Mouse (Mus musculus): ENCODE data around the gene Gucy2d.

Gucy2d gene

DNA sequence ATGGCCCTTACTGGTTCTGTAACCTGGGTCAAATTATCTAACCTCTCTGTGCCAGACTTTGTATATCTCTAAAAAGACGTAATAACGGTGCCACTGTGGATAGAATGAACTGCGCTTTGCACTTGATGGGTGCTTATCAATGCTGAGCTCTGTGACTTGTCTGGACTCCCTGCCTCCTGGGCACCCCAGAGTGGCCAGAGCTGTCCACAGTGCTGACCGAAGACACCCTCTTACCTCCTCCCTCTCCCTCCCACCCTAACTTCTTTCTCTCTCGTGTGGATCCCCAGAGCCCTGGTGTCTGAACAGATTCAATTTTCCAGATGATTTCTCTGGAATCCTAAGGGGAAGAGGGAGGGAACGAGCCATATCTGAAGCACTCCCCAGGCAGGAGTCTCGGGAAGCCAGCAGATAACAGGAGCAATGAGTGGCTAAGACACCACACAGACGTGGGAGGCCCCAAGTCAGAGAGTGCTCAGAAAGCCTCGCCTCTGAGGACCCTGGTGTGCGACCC lies at the start of gene Gucy2d:
TSS of gene Gucy2d (plus strand) at position 461 of the 511 bp plus-strand sequence.
- no peak for DNase-seq (ENCODE audit: low read depth, low spot score)

DNA sequence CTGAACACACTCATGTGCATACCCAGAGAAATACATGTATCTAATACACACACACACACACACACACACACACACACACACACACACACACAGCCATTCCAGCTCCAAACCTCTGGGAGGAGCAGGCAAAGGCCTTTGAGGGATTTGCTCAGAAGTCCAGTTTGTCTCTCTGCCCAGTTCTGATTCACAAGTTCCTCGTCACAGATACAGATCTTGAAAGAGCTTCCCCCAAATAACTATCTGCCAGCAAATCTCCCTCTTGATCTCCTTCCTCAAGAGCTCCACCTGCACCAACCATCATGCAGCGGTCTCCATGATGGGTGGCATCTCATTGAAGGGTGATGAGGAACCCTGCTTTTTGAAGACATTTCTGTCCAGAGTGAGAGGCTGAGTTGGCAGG lies 49.7 kb upstream of the Gucy2d start:
- DNase-seq (ENCODE audit: low read depth, low spot score) = no peak

DNA sequence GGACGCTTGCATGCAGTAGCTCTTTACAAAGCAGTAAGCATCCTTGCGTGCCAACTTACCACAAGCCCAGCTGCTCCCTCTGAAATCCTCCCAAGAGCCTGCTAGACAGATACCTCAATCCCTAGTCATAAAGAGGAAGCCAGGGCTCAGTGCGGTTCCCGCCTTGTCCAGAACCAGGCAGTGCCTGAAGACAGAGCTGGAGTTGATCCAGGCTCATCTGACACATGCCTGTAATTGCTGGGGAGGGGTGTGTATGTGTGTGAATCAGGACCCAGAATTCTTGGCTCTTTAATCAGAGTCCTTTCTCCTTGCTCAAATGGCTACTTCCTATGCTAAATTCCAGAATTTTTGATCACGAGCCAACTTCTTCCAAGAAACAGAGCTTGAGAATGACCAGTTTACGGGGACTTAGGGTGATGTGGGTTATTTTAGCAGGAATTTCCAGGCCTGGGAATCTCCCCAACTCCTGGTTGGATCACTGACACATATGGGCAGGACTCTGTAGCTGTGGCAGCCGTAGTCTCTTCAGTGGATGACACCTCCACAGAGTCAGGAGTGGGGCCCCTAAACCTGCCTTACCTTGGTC lies 48.8 kb upstream of the Gucy2d start:
- no peak for DNase-seq (ENCODE audit: low read depth, low spot score)

- no peak for DNase-seq (ENCODE audit: low read depth, low spot score)
These were observed 47.6 kb upstream of the Gucy2d start for GRCm38 (mm10) chr7:98392466-98393201.

GRCm38 (mm10) chr7:98402582-98403574 lies 37.3 kb upstream of the Gucy2d start:
- DNase-seq (ENCODE audit: low read depth, low spot score) = no peak

GRCm38 (mm10) chr7:98403996-98404395 lies 36.2 kb upstream of the Gucy2d start:
- no peak for DNase-seq (ENCODE audit: low read depth, low spot score)

DNA sequence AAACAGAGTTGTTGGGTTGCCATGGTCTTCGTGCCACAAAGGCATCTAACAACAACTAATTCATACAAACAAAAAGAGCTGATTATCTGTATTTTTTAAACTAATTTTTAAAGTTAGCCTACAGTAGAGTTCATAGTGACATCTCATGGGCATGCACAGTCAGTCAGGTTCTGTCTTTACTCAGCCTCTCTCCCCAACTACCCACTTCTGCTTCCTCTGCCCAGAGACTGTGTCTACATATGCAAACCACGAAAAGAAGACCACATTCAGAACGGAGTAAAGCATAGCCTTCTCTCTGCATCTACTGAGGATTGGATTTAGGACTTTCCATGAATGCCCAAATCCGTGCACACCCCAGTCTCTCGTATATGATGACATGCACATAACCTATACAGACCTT lies 32.6 kb upstream of the Gucy2d start:
- DNase-seq (ENCODE audit: low read depth, low spot score) = no peak

- no peak for DNase-seq (ENCODE audit: low read depth, low spot score)
These were observed 27.1 kb upstream of the Gucy2d start for GRCm38 (mm10) chr7:98413115-98413514.

DNA sequence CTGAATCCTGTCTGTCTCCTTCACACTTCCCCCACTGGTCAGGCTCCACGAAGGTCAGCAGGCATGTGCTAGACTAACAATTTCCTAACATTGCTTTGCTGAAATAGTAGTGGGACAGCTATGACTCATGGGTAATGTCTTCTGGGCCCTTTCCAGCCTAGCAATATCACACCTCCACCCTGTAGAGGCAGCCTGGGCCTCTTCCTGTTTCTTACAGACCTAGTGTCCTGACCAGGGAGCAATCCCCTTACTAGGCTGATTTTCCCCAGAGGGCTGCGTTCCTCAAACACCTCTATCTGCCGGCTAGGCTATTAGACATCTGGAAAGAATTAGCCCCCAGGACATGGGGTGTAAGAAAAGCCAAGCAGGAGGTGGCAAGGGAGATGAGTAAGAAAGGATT lies 24.7 kb upstream of the Gucy2d start:
- DNase-seq (ENCODE audit: low read depth, low spot score) = no peak

DNA sequence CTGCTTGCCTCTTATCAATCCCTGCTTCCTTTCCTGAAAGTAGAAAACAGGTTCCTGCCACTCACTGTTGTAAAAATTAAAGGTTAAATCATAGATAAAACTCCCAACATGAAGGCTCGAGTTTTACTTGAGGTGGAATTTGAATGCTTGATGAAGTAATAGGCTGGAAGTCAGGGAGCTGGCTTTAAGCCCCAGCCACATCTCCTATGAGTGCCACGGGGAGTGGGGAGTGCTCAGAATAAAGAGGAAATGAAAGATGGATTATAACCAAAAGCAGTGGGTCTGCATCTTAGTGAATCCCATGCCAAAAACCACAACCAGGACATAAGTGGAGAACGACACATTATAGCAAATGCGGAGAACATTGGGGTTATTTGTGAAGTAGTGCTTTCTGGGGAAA lies 24.2 kb upstream of the Gucy2d start:
- no peak for DNase-seq (ENCODE audit: low read depth, low spot score)

- no peak for DNase-seq (ENCODE audit: low read depth, low spot score)
These were observed 22.0 kb upstream of the Gucy2d start for GRCm38 (mm10) chr7:98418031-98418805.

DNA sequence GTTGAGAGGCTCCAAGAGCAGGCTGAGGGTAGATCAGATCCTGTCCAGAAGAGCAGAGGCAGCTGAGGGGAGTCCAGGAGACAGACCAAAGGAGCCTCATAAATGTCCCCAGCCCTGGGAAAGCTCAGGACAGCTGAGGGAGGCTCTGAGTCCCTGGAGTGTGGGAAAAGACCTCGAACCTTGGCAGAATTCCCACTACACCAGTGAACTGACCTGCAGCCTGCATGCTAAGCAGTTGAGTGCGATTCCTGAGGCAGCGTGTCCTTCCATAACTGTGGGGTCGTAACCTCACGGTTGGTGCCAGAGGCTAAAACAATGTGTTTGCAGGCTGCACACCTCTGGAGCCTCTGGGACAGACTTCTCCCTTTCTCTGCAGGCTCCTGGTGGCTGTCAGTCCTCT lies 20.9 kb upstream of the Gucy2d start:
- no peak for DNase-seq (ENCODE audit: low read depth, low spot score)

GRCm38 (mm10) chr7:98423546-98423945 lies 16.7 kb upstream of the Gucy2d start:
- DNase-seq (ENCODE audit: low read depth, low spot score) = peak; percentile 82

DNA sequence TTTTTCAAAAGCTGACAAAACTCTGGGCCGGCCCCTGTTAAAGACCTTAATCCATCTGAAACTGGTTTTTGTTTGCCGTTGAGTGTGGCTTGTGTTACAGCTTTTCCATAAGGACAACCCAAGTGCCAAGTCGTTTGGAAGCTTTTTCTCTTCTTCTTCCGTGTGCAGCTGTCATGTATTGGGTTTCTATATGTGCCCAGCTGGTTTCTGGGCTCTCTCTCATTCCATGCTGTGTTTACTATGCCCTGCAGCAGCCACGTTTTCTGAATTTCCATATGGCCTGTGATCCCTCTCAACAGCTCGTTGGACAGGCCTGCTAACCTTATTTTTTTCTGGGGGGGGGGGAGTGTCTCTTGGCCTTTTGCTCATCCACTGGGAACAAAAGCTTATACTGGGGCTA lies 15.8 kb upstream of the Gucy2d start:
- no peak for DNase-seq (ENCODE audit: low read depth, low spot score)

DNA sequence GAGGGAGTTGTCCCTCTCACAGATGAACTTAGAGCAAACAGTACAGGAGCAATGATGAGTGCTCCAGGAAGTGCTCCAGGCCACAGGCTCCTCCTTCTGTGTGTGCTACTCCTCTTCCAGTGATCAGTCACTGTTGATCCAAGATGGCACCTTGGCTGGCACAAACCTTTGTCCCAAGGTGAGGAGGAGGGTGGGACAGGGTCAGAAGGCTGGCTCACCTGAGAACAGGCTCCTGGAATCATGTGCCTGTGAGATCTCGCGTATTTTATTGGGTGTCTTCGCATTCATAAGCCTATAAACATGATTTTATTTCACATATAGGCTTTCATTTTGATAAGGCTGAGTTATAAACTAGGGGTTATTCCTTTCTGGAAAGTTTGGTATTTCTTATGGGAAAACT lies 14.7 kb upstream of the Gucy2d start:
- no peak for DNase-seq (ENCODE audit: low read depth, low spot score)

GRCm38 (mm10) chr7:98426641-98427040 lies 13.6 kb upstream of the Gucy2d start:
- DNase-seq (ENCODE audit: low read depth, low spot score) = no peak

DNA sequence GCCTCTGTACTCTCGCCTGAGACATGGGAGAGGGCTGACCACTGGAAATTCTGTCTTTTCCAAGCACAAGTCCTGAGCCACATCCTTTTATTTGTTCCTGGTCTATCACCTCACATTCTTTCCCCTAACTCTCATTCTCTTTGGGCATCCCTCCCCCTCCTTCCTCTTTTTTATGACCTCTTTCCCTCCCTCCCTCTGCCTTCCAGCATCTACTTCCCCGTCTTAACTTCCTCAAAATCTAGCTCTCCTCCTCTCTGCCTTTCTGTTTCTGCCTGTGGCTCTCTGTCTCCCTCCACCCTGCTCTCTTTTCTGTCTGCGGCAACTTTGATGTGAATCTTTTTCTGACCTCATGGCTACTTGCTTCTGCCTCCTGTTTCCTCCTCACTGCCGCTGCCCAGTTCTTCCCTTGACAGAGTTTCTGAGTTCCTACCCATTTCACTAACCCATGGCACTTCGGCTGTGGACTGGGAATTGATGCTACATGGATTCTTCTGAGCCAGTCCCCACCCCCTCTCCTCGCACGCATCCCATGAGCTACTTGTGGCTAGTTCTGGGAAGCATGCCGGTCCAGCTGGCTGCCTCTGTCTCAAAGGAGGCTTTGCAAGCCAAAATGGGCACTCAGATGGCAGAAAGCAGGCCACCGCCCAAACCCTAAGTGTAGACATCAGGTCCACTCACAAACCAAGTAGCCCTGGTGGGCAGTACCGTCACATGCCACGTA lies 12.9 kb upstream of the Gucy2d start:
- no peak for DNase-seq (ENCODE audit: low read depth, low spot score)

DNA sequence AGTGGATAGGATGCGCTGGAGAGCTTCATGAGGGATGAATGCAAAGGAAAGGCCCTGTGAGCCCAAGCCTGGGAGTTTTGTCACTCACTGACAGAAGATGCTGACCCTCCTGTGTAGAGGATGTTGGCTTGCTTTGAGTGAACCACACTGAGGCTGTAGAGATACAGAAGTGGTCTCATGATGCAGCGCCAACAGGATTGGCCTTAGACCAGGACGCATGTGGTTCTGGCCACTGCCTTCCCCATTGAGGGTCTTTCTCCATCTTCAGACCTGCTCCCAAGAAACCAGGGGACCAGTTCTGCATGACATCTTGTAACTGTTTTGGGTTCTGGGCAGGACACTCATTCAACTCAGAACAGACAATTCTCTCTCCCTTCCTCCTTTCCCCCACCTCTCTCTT lies 10.6 kb upstream of the Gucy2d start:
- no peak for DNase-seq (ENCODE audit: low read depth, low spot score)

- DNase-seq (ENCODE audit: low read depth, low spot score) = peak; percentile 60
These were observed 9.4 kb upstream of the Gucy2d start for GRCm38 (mm10) chr7:98430785-98431184.

GRCm38 (mm10) chr7:98437629-98438028 lies 2.6 kb upstream of the Gucy2d start:
- peak; percentile 70 for DNase-seq (ENCODE audit: low read depth, low spot score)

GRCm38 (mm10) chr7:98446873-98447272 lies 6.7 kb downstream of the Gucy2d start:
- DNase-seq (ENCODE audit: low read depth, low spot score) = no peak

All from ES-CJ7 (cell line).